Mouse (Mus musculus): Measurements from ENCODE around the gene Klhl25.
"Not testable (repeated sequence)": the region's sequence is repeated elsewhere in the genome, so short reads cannot be mapped to it uniquely, and the experiment has no call there.

DNA sequence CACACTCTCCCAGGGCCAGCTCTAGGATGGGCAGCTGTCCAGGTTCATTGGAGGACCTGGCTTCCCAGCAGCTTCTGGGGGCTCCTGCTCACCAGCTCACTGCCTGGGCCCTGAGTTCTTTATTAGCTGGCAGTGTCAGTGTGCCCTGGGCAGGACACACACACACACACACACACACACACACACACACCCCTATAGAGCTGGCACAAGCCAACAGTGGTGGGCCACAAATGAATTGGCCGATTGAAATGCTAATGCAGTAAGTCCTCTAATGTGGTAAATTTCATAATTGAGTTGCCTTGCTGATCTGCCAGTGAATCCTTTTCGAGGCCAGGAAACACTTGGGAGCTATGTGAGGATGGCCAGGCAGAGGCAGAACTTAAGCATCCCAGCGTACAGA is 2.3 kb downstream of the Klhl25 start:
- not testable (repeated sequence) for TF ChIP-seq EP300, CTCF (IDR thresholded peaks at IDR 0.05; ENCODE audit: low read depth)
